Mouse (Mus musculus) bone marrow, adult 2 months (tissue): Measurements from ENCODE around the gene Skida1.

ENCODE experiments used
- CTCF ChIP-seq: fragments of 200-500 bp; IDR thresholded peaks from 2 replicates; pipeline ENCODE4 v1.5.1; 2011; ENCODE audit warnings: low read length, control low read depth; ENCODE audit not compliant: control insufficient read depth, insufficient read depth
- POLR2A ChIP-seq: fragments of 200-500 bp; IDR thresholded peaks from 2 replicates; pipeline ENCODE4 v1.6.1; 2011; ENCODE audit warnings: low read depth, mild to moderate bottlenecking, control low read depth, low read length, borderline replicate concordance; ENCODE audit not compliant: control insufficient read depth

- TF ChIP-seq POLR2A = no peak
- TF ChIP-seq CTCF = no peak
Observed at GRCm38 (mm10) chr2:18032538-18032895, 16.3 kb downstream of the Skida1 start.
